Mouse (Mus musculus) midbrain, embryonic 15.5 days (tissue): ENCODE measurements around the gene Hist1h4b. TPM values are rescaled to one million over a fixed set of nuclear protein-coding genes. Genes with fewer than 3 reads are reported as not detected.
"Not testable (repeated sequence)": the region's sequence is repeated elsewhere in the genome, so short reads cannot be mapped to it uniquely, and the experiment has no call there.

ENCODE experiments used
- ATAC-seq: fragments of 200-750 bp; cut with Nextera tagmentation; replicated peaks from 2 replicates; pipeline ENCODE4 v1.8.0; 2017; ENCODE audit warnings: moderate TSS enrichment
- H3K27ac ChIP-seq: fragments of 300-500 bp; sonication (generic); 2 replicates; pipeline ENCODE4 v1.5.1; 2015; ENCODE audit warnings: mild to moderate bottlenecking, inconsistent platforms
- H3K27me3 ChIP-seq: fragments of 300-500 bp; sonication (generic); replicated peaks from 2 replicates; pipeline ENCODE4 v1.6.1; 2015; ENCODE audit warnings: inconsistent platforms
- H3K36me3 ChIP-seq: fragments of 300-500 bp; sonication (generic); replicated peaks from 2 replicates; pipeline ENCODE4 v1.6.1; 2015; ENCODE audit warnings: inconsistent platforms
- H3K4me1 ChIP-seq: fragments of 300-500 bp; sonication (generic); 2 replicates; pipeline ENCODE4 v1.6.1; 2015; ENCODE audit warnings: inconsistent platforms
- H3K4me2 ChIP-seq: fragments of 300-500 bp; sonication (generic); 2 replicates; pipeline ENCODE4 v1.6.1; 2015; ENCODE audit warnings: inconsistent platforms, mild to moderate bottlenecking, moderate library complexity
- H3K4me3 ChIP-seq: fragments of 300-500 bp; sonication (generic); 2 replicates; pipeline ENCODE4 v1.5.1; 2015; ENCODE audit warnings: mild to moderate bottlenecking, inconsistent platforms
- H3K9ac ChIP-seq: fragments of 300-500 bp; sonication (generic); 2 replicates; pipeline ENCODE4 v1.6.1; 2015; ENCODE audit warnings: mild to moderate bottlenecking, inconsistent platforms
- H3K9me3 ChIP-seq: fragments of 300-500 bp; sonication (generic); 2 replicates; pipeline ENCODE4 v1.6.1; 2016; ENCODE audit warnings: inconsistent platforms
- WGBS: fragments of 180-500 bp; shearing (Covaris S2); methylation state at CpG from one replicate; pipeline ENCODE4 v1.1.7; 2015; ENCODE audit warnings: mixed read lengths; 5-methylcytosine and 5-hydroxymethylcytosine counted together
- polyA plus RNA-seq: library from polyadenylated mRNA; unstranded; fragments of >200 nt; fragmentation: Nextera tagmentation; extraction: Ambion mirVana; gene quantifications from 2 replicates; pipeline ENCODE4 v1.2.1, GENCODE M21; 2015

The Hist1h4b gene
- polyA plus RNA-seq, 1 experiment from 2014 or later: 2.0 TPM

DNA sequence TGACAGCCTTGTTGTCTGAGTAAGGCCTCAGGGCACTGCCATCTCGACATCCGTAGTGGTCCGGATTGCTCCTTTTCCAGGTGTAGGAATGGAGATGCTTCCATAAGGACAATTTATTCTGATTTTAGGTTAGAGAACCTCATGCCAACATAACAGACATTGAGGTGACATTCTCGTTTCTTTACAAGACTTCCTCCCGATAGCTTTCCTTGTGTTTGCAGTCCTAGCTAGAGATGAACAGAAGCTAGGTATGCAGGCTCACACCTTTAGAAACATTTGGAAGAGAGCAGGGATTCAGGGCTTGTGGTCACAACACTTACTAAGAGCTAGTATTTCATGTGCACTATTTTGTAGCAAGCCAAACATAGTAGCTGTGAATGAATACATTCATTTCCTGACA is 13.6 kb upstream of the Hist1h4b start:
- no peaks in the 10 kb centered on the region for H3K36me3 ChIP-seq
- ATAC-seq: no peak
- H3K9me3 ChIP-seq: no peaks in the 10 kb centered on the region
- no peak overlapping the region for H3K27ac ChIP-seq
- no peak overlapping the region for H3K4me3 ChIP-seq
- H3K4me1 ChIP-seq: peaks cover 36% of the 10 kb centered on the region
- H3K4me2 ChIP-seq: no peak overlapping the region
- 84% methylated on average over 5 of the region's 5 CpGs for WGBS
- H3K9ac ChIP-seq: no peak overlapping the region
- no peaks in the 10 kb centered on the region for H3K27me3 ChIP-seq

DNA sequence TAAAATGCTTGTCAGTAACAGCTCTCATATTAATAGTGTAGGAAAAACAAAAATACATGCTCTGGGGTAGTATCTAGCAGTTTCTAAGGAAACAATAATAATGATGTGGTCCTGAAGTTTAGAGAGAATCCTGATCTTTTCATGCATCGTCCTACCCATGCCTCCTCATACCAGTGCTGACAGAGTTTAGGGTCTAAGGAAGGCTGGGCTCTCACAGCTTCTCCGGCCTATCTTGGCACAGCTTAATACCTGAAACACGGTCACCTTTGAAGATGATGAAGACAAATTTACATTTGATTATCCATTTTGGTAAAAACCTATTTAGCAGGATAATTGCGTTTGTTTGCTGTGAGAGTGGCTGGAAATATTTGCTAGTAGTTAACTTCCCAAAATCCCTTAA is 12.8 kb upstream of the Hist1h4b start:
- 38% methylated on average over 4 of the region's 4 CpGs for WGBS
- H3K9me3 ChIP-seq: no peaks in the 10 kb centered on the region
- no peaks in the 10 kb centered on the region for H3K27me3 ChIP-seq
- no peak overlapping the region for H3K9ac ChIP-seq
- peaks cover 32% of the 10 kb centered on the region for H3K4me1 ChIP-seq
- no peak for ATAC-seq
- H3K4me3 ChIP-seq: no peak overlapping the region
- no peak overlapping the region for H3K27ac ChIP-seq
- no peaks in the 10 kb centered on the region for H3K36me3 ChIP-seq
- H3K4me2 ChIP-seq: no peak overlapping the region

DNA sequence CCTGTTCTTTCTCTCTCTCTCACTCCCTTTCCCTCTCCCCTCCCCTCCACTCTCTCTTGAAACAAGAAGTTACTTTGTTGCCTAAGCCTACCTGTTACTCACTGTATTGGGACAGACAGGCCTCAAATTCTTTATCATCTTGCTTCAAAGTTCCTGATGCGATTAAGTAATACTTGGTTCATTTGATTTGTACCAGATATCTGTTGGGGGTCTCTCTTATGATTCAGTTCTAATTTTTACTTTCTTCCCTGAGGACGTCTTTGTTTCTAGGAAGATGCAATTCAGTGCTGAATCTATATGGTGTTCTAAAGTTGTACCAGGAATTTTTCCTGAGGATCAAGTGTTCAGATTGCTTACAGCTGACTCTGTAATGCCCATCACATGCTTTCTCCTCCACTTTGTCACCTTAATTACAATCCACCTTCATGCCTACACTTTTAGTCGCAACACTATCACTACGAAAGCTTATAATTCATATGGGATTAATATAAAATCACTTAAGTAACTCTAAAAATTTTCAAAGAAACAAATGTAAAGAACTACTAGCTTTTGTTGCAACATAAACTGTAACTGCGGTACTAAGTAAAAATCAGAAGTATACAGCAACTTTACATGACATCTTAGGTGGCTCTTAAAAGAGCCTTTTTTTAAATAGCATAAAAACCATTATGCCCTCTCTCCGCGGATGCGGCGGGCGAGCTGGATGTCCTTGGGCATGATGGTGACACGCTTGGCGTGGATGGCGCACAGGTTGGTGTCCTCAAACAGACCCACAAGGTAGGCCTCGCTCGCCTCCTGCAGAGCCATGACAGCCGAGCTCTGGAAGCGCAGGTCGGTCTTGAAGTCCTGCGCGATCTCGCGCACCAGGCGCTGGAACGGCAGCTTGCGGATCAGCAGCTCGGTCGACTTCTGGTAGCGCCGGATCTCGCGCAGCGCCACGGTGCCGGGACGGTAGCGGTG is 12.1 kb upstream of the Hist1h4b start:
- 2% methylated on average over 17 of the region's 36 CpGs for WGBS
- Histone ChIP-seq H3K4me3 (peak overlapping the region; percentile 46), H3K4me2 (peak overlapping the region; percentile 86), H3K4me1 (peaks cover 26% of the 10 kb centered on the region), H3K27me3 (no peaks in the 10 kb centered on the region), H3K9me3 (no peaks in the 10 kb centered on the region), H3K9ac (no peak overlapping the region), H3K36me3 (no peaks in the 10 kb centered on the region), H3K27ac (no peak overlapping the region)
- ATAC-seq: no peak

DNA sequence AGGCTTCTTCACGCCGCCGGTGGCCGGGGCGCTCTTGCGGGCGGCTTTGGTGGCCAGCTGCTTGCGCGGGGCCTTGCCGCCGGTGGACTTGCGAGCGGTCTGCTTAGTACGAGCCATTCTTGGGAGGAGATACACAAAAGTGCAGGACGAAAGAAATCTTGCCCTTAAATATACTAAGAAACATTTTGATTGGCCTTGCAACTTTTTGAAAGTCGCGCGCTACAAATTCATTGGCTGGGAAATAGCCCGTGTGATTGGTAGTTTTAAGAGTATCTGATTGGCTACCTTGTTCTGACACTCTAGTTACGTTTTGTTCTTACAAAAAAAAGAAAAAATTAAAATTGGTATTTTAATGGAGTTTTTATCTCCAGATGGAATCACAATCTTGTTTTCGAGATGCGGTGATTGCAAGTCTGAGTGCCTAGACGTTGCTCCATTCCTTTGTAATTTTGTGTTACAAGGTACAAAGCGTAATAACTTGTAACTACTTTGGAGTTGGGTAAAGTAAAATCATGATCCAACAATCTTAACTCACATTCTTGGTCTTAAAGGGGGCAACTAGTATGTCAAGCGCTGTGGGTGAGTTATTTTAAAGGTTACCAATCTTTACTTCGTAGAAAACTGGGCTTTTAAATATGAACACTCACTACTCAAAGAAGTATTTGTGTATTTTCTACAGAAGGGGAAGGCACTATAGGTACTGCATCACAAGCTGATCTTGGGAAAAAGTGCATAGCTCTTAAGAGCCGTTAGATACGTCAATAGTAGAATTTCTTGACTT is 11.2 kb upstream of the Hist1h4b start, which contains the start of gene Hist1h3c:
Gene Hist1h3c (minus strand): TSS at position 222 of the 781 bp plus-strand sequence.
- H3K4me3 ChIP-seq: peak within 1 kb of the TSS; percentile 46

DNA sequence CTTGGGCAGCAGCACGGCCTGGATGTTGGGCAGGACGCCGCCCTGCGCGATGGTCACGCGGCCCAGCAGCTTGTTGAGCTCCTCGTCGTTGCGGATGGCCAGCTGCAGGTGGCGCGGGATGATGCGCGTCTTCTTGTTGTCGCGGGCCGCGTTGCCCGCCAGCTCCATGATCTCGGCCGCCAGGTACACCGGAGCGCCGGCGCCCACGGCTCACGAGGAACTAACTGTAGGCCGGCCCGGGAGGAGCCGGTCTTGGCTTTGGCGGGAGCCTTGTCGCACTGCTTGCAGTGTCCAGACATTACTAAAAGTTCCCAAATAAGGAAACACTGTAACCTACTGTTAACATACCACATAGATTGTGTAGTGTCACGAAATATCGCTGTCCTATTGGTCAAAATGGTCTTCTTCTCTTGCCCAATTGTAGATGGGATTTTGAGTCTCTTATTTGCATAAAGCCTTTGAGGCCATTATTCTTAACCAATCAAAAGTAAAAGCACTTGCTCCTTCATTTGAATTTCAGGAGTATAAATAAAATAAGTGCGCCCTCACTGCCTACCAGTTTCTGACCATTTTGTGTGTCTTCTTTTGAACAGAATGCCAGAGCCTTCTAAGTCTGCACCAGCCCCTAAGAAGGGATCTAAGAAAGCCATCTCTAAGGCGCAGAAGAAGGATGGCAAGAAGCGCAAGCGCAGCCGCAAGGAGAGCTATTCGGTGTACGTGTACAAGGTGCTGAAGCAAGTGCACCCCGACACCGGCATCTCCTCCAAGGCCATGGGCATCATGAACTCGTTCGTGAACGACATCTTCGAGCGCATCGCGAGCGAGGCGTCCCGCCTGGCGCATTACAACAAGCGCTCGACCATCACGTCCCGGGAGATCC is 10.4 kb upstream of the Hist1h4b start, which contains the start of gene Hist1h2bb:
Gene Hist1h2bb (plus strand): TSS at position 534 of the 880 bp plus-strand sequence.
- ATAC-seq: peak; percentile 92

More for the DNA sequence above, 11.2 kb upstream of the Hist1h4b start, which contains the start of gene Hist1h3c:
- no peaks in the 10 kb centered on the region for H3K27me3 ChIP-seq
- peak within 1 kb of the TSS; percentile 96 for H3K27ac ChIP-seq
- WGBS: under 1% methylated on average over 24 of the region's 28 CpGs
- H3K9ac ChIP-seq: peak within 1 kb of the TSS; percentile 37; the same call in 1 of the 2 replicates
- H3K9me3 ChIP-seq: no peaks in the 10 kb centered on the region
- H3K4me2 ChIP-seq: peak within 1 kb of the TSS; percentile 86
- peak; percentile 77 for ATAC-seq
- peaks cover 19% of the 10 kb centered on the region for H3K4me1 ChIP-seq
- no peaks in the 10 kb centered on the region for H3K36me3 ChIP-seq

DNA sequence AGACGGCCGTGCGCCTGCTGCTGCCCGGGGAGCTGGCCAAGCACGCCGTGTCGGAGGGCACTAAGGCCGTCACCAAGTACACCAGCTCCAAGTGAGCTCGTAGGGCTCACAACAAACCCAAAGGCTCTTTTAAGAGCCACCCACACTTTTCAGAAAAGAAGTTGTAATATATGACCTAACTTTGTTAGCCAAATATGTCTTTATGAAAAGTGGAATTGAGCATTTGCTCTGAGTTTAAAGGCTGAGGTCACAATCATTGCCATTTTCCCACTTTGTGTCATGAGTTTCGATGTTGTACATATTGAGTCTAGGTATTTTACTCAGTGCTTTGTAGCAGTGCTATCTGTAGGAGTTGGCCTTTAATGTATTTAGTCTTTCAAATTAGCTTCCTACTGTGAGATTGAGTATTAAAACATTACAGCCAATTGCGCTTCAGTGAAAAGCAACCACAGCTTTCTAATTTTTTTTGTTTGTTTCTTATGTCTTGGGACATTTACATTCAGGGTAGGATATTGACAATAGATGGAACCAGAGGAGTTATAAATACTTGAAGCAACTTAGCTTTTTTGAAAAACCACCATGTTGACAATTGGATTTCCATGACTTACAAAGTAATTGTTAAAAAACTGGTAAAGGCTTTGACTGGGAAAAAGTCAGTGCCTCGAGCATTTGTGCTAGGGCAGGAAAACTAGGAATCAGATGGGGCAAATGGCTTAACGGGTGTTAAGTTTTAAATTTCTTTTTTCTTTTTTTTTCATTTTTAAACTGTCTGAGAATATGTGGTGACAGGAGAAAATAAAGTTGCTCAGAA is 9.5 kb upstream of the Hist1h4b start:
- Histone ChIP-seq H3K9me3 (no peaks in the 10 kb centered on the region), H3K27ac (peak overlapping the region; percentile 96), H3K36me3 (no peaks in the 10 kb centered on the region), H3K4me3 (peak overlapping the region; percentile 46), H3K27me3 (no peaks in the 10 kb centered on the region), H3K4me1 (peaks cover 24% of the 10 kb centered on the region), H3K4me2 (peak overlapping the region; percentile 86), H3K9ac (0 out of 2 replicates have a peak overlapping the region, but pooled peaks have one; percentile 20)
- 2% methylated on average over 13 of the region's 13 CpGs for WGBS
- ATAC-seq: no peak; the same call in 1 of the 2 replicates

More for the DNA sequence above, 10.4 kb upstream of the Hist1h4b start, which contains the start of gene Hist1h2bb:
- Histone ChIP-seq H3K27ac (peak within 1 kb of the TSS; percentile 96), H3K4me2 (peak within 1 kb of the TSS; percentile 86), H3K4me1 (peaks cover 21% of the 10 kb centered on the region), H3K9ac (peak within 1 kb of the TSS; percentile 37), H3K4me3 (peak within 1 kb of the TSS; percentile 46)
- not testable (repeated sequence) for H3K36me3 ChIP-seq, H3K27me3 ChIP-seq, H3K9me3 ChIP-seq
- 1% methylated on average over 46 of the region's 58 CpGs for WGBS

DNA sequence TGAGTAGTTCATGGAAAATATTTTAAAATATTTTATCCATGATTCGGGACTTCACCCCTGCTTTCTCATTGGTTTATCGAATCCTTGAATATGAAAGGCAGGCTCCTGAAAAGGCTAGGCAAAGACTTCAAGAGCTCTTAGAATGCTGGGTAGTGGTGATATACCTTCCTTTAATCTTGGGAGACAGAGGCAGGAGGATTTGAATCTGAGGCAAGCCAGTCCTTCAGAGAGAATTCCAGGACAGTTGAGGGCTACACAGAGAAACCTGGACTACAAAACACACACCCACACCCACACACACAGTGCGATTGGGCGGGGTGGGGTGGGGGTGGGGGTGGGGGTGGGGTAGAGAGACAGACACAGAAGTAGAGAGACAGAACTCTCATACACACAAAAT is 8.9 kb upstream of the Hist1h4b start:
- Histone ChIP-seq H3K4me3 (no peak overlapping the region), H3K9me3 (no peaks in the 10 kb centered on the region), H3K36me3 (no peaks in the 10 kb centered on the region), H3K4me1 (peaks cover 28% of the 10 kb centered on the region), H3K27me3 (no peaks in the 10 kb centered on the region), H3K27ac (peak overlapping the region; percentile 53), H3K9ac (no peak overlapping the region), H3K4me2 (no peak overlapping the region; the same call in 1 of the 2 replicates)
- ATAC-seq: no peak
- 6% methylated on average over 4 of the region's 4 CpGs for WGBS

DNA sequence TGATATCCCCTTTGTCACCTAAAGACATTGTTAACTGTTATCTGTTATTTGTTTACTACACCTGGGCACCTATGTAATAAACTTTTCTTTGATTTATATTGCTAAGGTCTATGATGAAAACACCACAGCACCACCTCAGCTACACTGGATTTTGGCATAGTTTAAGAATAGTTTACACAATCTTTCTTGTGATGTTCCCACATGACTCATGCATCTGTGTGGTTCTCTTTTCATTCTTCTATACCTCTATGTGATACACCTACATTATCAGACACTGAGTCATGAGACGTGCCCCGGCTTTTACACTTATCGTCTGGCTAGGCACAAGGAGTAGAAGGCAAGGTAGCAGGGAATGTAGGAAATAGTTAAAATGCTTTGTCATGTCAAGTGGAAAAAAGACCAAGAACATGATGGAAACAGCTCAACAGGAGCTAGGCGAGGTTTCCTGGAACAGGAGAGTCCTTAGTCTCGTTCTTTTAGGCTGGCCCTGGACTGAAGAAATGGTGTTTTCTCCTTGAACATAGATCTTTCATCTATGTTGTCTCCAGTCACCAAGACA is 7.2 kb upstream of the Hist1h4b start:
- Histone ChIP-seq H3K4me2 (no peak overlapping the region), H3K27ac (no peak overlapping the region), H3K9me3 (no peaks in the 10 kb centered on the region), H3K36me3 (no peaks in the 10 kb centered on the region), H3K4me3 (no peak overlapping the region), H3K9ac (no peak overlapping the region), H3K27me3 (no peaks in the 10 kb centered on the region), H3K4me1 (peaks cover 28% of the 10 kb centered on the region)
- ATAC-seq: no peak
- WGBS: 94% methylated on average over 5 of the region's 5 CpGs

DNA sequence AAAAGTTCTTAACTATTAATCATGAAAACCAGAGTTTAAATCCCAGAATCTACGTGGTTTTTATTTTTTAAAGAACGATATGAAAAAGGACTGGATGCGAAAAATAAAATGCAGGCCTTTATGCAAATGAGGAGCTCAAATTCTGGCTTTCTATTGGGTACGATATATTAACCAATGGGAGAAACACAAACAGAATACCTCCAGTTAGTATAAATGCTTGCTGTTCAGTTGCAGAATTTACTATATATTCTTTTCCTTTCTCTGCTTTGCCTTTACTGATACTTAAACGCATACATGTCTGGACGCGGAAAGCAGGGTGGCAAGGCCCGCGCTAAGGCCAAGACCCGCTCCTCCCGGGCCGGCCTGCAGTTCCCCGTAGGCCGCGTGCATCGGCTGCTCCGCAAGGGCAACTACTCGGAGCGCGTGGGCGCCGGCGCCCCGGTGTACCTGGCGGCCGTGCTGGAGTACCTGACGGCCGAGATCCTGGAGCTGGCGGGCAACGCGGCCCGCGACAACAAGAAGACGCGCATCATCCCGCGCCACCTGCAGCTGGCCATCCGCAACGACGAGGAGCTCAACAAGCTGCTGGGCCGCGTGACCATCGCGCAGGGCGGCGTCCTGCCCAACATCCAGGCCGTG is 5.9 kb upstream of the Hist1h4b start, which contains the start of gene Hist1h2ab:
Gene Hist1h2ab (plus strand): TSS at position 288 of the 639 bp plus-strand sequence.
- WGBS: under 1% methylated on average over 35 of the region's 47 CpGs

DNA sequence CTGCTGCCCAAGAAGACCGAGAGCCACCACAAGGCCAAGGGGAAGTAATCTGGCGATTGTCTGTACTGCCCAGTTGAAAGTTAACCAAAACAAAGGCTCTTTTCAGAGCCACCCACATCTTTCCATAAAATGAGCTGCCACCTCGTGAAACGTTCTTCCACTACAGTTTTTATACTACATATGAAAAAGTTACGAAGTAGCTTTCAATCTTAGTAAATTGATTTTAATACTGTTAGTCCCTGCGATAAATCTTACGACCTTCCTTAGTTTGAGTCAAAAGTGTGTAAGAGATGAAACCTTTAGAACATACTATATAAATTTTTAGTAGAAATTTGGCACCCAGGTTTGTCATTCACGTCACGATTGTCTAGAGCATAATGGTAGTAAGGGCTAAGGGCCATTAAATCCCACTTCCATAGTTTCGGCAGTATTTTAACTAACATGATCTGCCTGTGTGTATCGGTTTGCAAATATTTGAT is 5.3 kb upstream of the Hist1h4b start:
- Histone ChIP-seq H3K4me2 (peak overlapping the region; percentile 83), H3K27ac (peak overlapping the region; percentile 91), H3K4me3 (peak overlapping the region; percentile 46), H3K9ac (no peak overlapping the region), H3K27me3 (no peaks in the 10 kb centered on the region), H3K36me3 (no peaks in the 10 kb centered on the region), H3K9me3 (no peaks in the 10 kb centered on the region), H3K4me1 (peaks cover 23% of the 10 kb centered on the region)
- 0 out of 2 replicates have a peak, but pooled peaks have one; percentile 24 for ATAC-seq
- WGBS: under 1% methylated on average over 11 of the region's 11 CpGs

More for the DNA sequence above, 5.9 kb upstream of the Hist1h4b start, which contains the start of gene Hist1h2ab:
- H3K9me3 ChIP-seq, H3K36me3 ChIP-seq, H3K27me3 ChIP-seq: not testable (repeated sequence)
- peaks cover 21% of the 10 kb centered on the region for H3K4me1 ChIP-seq
- peak within 1 kb of the TSS; percentile 38; the same call in 1 of the 2 replicates for H3K9ac ChIP-seq
- peak within 1 kb of the TSS; percentile 91 for H3K27ac ChIP-seq
- H3K4me2 ChIP-seq: peak within 1 kb of the TSS; percentile 83
- H3K4me3 ChIP-seq: peak within 1 kb of the TSS; percentile 46
- ATAC-seq: peak; percentile 55
